ENCODE assay signal across 23 mouse cellular contexts in genomic region chr4:150174027-150174426, GRCm38 (mm10). TPM values are rescaled to one million over a fixed set of nuclear protein-coding genes. Genes with fewer than 3 reads are reported as not detected.
DNase-seq lines count a peak whose midpoint lies in the region; ATAC-seq and TF ChIP-seq lines count a peak whose summit lies in the region.
"Had no signal": no experiment of that assay in that cellular context is flagged by ENCODE, and none has a peak within 500 bp of the region (broad histone marks: within the 10 kb centered on the region; RNA-seq: fewer than 3 reads in every experiment).

No protein-coding gene starts in this region.

- H3K36me3 ChIP-seq in liver, embryonic 14.5 days (replicated peaks; ENCODE audit: control insufficient read depth, insufficient read depth, low read depth) = no peaks in the 10 kb centered on the region
- no peaks in the 10 kb centered on the region for H3K36me3 ChIP-seq in liver, embryonic 12.5 days
- no peaks in the 10 kb centered on the region for H3K36me3 ChIP-seq in ES-Bruce4 (ENCODE audit: control insufficient read depth, insufficient read depth, low read length, poor library complexity, severe bottlenecking)
- no peaks in the 10 kb centered on the region for H3K36me3 ChIP-seq in embryonic facial prominence, embryonic 10.5 days (replicated peaks)
- H3K36me3 ChIP-seq: forebrain, embryonic 10.5 days; heart, embryonic 12.5 days; limb, embryonic 10.5 days; liver, embryonic 15.5 days had no signal

- H3K27ac ChIP-seq in gastrocnemius, adult 2 months = no peak overlapping the region
- no peak overlapping the region for H3K27ac ChIP-seq in liver, embryonic 14.5 days
- H3K27ac ChIP-seq in liver, embryonic 12.5 days = no peak overlapping the region
- no peak overlapping the region for H3K27ac ChIP-seq in ES-Bruce4 (ENCODE audit: insufficient read depth, low read length)
- H3K27ac ChIP-seq in embryonic facial prominence, embryonic 10.5 days (replicated peaks) = no peak overlapping the region
- H3K27ac ChIP-seq: forebrain, embryonic 10.5 days; hindbrain, embryonic 14.5 days; limb, embryonic 10.5 days; liver, embryonic 15.5 days had no signal

- H3K4me3 ChIP-seq in gastrocnemius, adult 2 months = no peak overlapping the region
- H3K4me3 ChIP-seq in liver, embryonic 14.5 days (ENCODE audit: insufficient read depth in 1 of 2, low read depth in 2 of 2, low read length in 2 of 2) = no peak overlapping the region
- no peak overlapping the region for H3K4me3 ChIP-seq in liver, embryonic 12.5 days
- no peak overlapping the region for H3K4me3 ChIP-seq in ES-Bruce4 (ENCODE audit: low read depth, low read length)
- no peak overlapping the region for H3K4me3 ChIP-seq in embryonic facial prominence, embryonic 10.5 days
- H3K4me3 ChIP-seq: forebrain, embryonic 10.5 days; heart, embryonic 12.5 days; limb, embryonic 10.5 days; liver, embryonic 15.5 days had no signal

- no peak overlapping the region for H3K4me2 ChIP-seq in liver, embryonic 14.5 days (ENCODE audit: low read depth)
- no peak overlapping the region for H3K4me2 ChIP-seq in liver, embryonic 12.5 days
- H3K4me2 ChIP-seq: heart, embryonic 12.5 days; hindbrain, embryonic 14.5 days; liver, embryonic 15.5 days had no signal

- H3K27me3 ChIP-seq in liver, embryonic 14.5 days (ENCODE audit: control insufficient read depth, insufficient read depth, low read length) = no peaks in the 10 kb centered on the region
- H3K27me3 ChIP-seq in liver, embryonic 12.5 days (replicated peaks) = no peaks in the 10 kb centered on the region
- H3K27me3 ChIP-seq in ES-Bruce4 (ENCODE audit: control insufficient read depth, insufficient read depth, low read length, poor library complexity, severe bottlenecking) = no peaks in the 10 kb centered on the region
- no peaks in the 10 kb centered on the region for H3K27me3 ChIP-seq in embryonic facial prominence, embryonic 10.5 days (replicated peaks; ENCODE audit: low read depth, poor library complexity, severe bottlenecking)
- H3K27me3 ChIP-seq: heart, embryonic 12.5 days; liver, embryonic 15.5 days had no signal

- intact Hi-C loops in gastrocnemius, adult 2 months (cut with DNase I) = no loop called here

- TF ChIP-seq EP300 in liver, embryonic 14.5 days (IDR thresholded peaks at IDR 0.05; ENCODE audit: low read depth) = no peak
- no peak for TF ChIP-seq EP300 in ES-Bruce4 (IDR thresholded peaks at IDR 0.05; ENCODE audit: insufficient read depth, low read depth, low read length)

- no peak for ATAC-seq in liver, embryonic 14.5 days (ENCODE audit: insufficient read depth)
- ATAC-seq in liver, embryonic 12.5 days = no peak

- H3K9ac ChIP-seq in liver, embryonic 14.5 days (replicated peaks) = no peak overlapping the region
- H3K9ac ChIP-seq in liver, embryonic 12.5 days = no peak overlapping the region
- H3K9ac ChIP-seq in ES-Bruce4 (ENCODE audit: low read depth, poor library complexity, severe bottlenecking) = no peak overlapping the region
- H3K9ac ChIP-seq: forebrain, postnatal 0 days; heart, embryonic 12.5 days; hindbrain, embryonic 14.5 days; liver, embryonic 15.5 days had no signal

- WGBS in liver, embryonic 14.5 days (ENCODE audit: insufficient replicate concordance) = 80% methylated on average over 14 of the region's 14 CpGs
- 89% methylated on average over 14 of the region's 14 CpGs for WGBS in liver, embryonic 12.5 days (ENCODE audit: insufficient replicate concordance)
- WGBS in embryonic facial prominence, embryonic 10.5 days = 91% methylated on average over 14 of the region's 14 CpGs

- no peaks in the 10 kb centered on the region for H3K9me3 ChIP-seq in liver, embryonic 14.5 days (ENCODE audit: control insufficient read depth, low read length)
- no peaks in the 10 kb centered on the region for H3K9me3 ChIP-seq in liver, embryonic 12.5 days (replicated peaks)
- H3K9me3 ChIP-seq in ES-Bruce4 (replicated peaks; ENCODE audit: control insufficient read depth, insufficient read depth, low read length, poor library complexity, severe bottlenecking) = no peaks in the 10 kb centered on the region
- H3K9me3 ChIP-seq in embryonic facial prominence, embryonic 10.5 days = no peaks in the 10 kb centered on the region
- H3K9me3 ChIP-seq: forebrain, embryonic 10.5 days; heart, embryonic 12.5 days; limb, embryonic 10.5 days; liver, embryonic 15.5 days had no signal

- TF ChIP-seq POLR2A in ES-Bruce4 (IDR thresholded peaks at IDR 0.05; ENCODE audit: insufficient read depth, low read length) = no peak

- TF ChIP-seq CTCF in gastrocnemius, adult 2 months (IDR thresholded peaks at IDR 0.05) = peak; percentile 19; the same call in 1 of the 2 replicates
- TF ChIP-seq CTCF in liver, embryonic 14.5 days (IDR thresholded peaks at IDR 0.05; ENCODE audit: low read depth) = peak; percentile 44
- TF ChIP-seq CTCF in ES-Bruce4 (IDR thresholded peaks at IDR 0.05; ENCODE audit: low read depth, low read length) = peak; percentile 71

- DNase-seq in gastrocnemius, adult 2 months = no peak
- no peak for DNase-seq in gastrocnemius, adult 18-20 months (ENCODE audit: low spot score)
- no peak for DNase-seq in liver, embryonic 14.5 days (ENCODE audit: low read depth in 3 of 3, low spot score in 3 of 3)
- DNase-seq in induced T-regulatory cell, adult 2 months (ENCODE audit: low read depth) = peak; percentile 17
- no peak for DNase-seq in embryonic facial prominence, embryonic 10.5 days (ENCODE audit: low spot score)
- no peak for DNase-seq in retina, embryonic 14.5 days (ENCODE audit: low spot score)
- DNase-seq: kidney, postnatal 10 days had no signal

- H3K4me1 ChIP-seq in liver, embryonic 14.5 days (replicated peaks; ENCODE audit: control insufficient read depth in 2 of 2, insufficient read depth in 2 of 2, low read length in 1 of 2) = peaks cover 0 to 3% of the 10 kb centered on the region in 2 experiments; a peak in 1 of 4 replicates
- H3K4me1 ChIP-seq in liver, embryonic 12.5 days = peaks cover 25% of the 10 kb centered on the region
- H3K4me1 ChIP-seq in ES-Bruce4 (ENCODE audit: control insufficient read depth, insufficient read depth, low read length) = peaks cover 1% of the 10 kb centered on the region
- peaks cover 33% of the 10 kb centered on the region for H3K4me1 ChIP-seq in embryonic facial prominence, embryonic 10.5 days
- H3K4me1 ChIP-seq: heart, embryonic 12.5 days had no signal

RNA-seq across cellular contexts. Expression of gene Slc2a7, which starts 25.3 kb away (rescaled TPM):
- total RNA-seq in gastrocnemius, adult 2 months (2021) = not detected
- not detected for total RNA-seq in gastrocnemius, adult 18-20 months (2021)
- 0.04 TPM in 1 of 2 replicates, not detected in the other for polyA plus RNA-seq in liver, embryonic 14.5 days (2012; rRNA removed)
- polyA plus RNA-seq in liver, embryonic 14.5 days (2014; fragmentation: Nextera tagmentation; extraction: Ambion mirVana) = 0.24 TPM in 1 of 2 replicates, not detected in the other
- not detected in 2 replicates for polyA plus RNA-seq in liver, embryonic 12.5 days (2016; fragmentation: Nextera tagmentation; extraction: Ambion mirVana)
- polyA plus RNA-seq in ES-Bruce4 (2011; ENCODE audit: insufficient read depth, insufficient read length, low read depth, missing spikeins) = not detected in 2 replicates
- not detected in 2 replicates for polyA plus RNA-seq in embryonic facial prominence, embryonic 10.5 days (2016; fragmentation: Nextera tagmentation; extraction: Ambion mirVana)
- total RNA-seq: adrenal gland, postnatal 14 days; forebrain, postnatal 0 days; gastrocnemius, adult 8-10 months; granulocyte monocyte progenitor cell, adult 5-6 weeks; heart, postnatal 25 days; left cerebral cortex, adult 18-20 months; megakaryocyte-erythroid progenitor cell, adult 5-6 weeks had no signal
- polyA plus RNA-seq: activated CD4-positive, CD25-positive, alpha-beta regulatory T cell, adult 4 months; CD4-positive, CD25-positive, alpha-beta regulatory T cell, adult 4 months; forebrain, embryonic 10.5 days; forebrain, postnatal 0 days; heart, embryonic 12.5 days; hindbrain, embryonic 14.5 days; limb, embryonic 10.5 days had no signal

RNA-seq across cellular contexts. Expression of gene Car6, which starts 27.1 kb away (rescaled TPM):
- total RNA-seq in gastrocnemius, adult 2 months (2021) = not detected
- not detected for total RNA-seq in gastrocnemius, adult 18-20 months (2021)
- 0.02 and 0.17 TPM in 2 replicates for polyA plus RNA-seq in liver, embryonic 14.5 days (2012; rRNA removed)
- 0.09 TPM in 1 of 2 replicates, not detected in the other for polyA plus RNA-seq in liver, embryonic 14.5 days (2014; fragmentation: Nextera tagmentation; extraction: Ambion mirVana)
- not detected in 2 replicates for polyA plus RNA-seq in liver, embryonic 12.5 days (2016; fragmentation: Nextera tagmentation; extraction: Ambion mirVana)
- polyA plus RNA-seq in ES-Bruce4 (2011; ENCODE audit: insufficient read depth, insufficient read length, low read depth, missing spikeins) = not detected in 2 replicates
- 0.27 TPM in 1 of 2 replicates, not detected in the other for polyA plus RNA-seq in embryonic facial prominence, embryonic 10.5 days (2016; fragmentation: Nextera tagmentation; extraction: Ambion mirVana)
- total RNA-seq: forebrain, postnatal 0 days; gastrocnemius, adult 8-10 months; granulocyte monocyte progenitor cell, adult 5-6 weeks; heart, postnatal 25 days; left cerebral cortex, adult 18-20 months; megakaryocyte-erythroid progenitor cell, adult 5-6 weeks had no signal
- polyA plus RNA-seq: activated CD4-positive, CD25-positive, alpha-beta regulatory T cell, adult 4 months; CD4-positive, CD25-positive, alpha-beta regulatory T cell, adult 4 months; forebrain, embryonic 10.5 days; forebrain, postnatal 0 days; heart, embryonic 12.5 days; hindbrain, embryonic 14.5 days; limb, embryonic 10.5 days; liver, embryonic 15.5 days had no signal

RNA-seq across cellular contexts. Expression of gene Slc2a5, which starts 54.9 kb away (rescaled TPM):
- not detected for total RNA-seq in gastrocnemius, adult 2 months (2021)
- not detected for total RNA-seq in gastrocnemius, adult 18-20 months (2021)
- polyA plus RNA-seq in liver, embryonic 14.5 days (2012; rRNA removed) = 0.08 and 0.19 TPM in 2 replicates
- polyA plus RNA-seq in liver, embryonic 14.5 days (2014; fragmentation: Nextera tagmentation; extraction: Ambion mirVana) = 0.18 and 0.43 TPM in 2 replicates
- polyA plus RNA-seq in liver, embryonic 12.5 days (2016; fragmentation: Nextera tagmentation; extraction: Ambion mirVana) = 0.22 and 0.30 TPM in 2 replicates
- 2.2 TPM in 2 replicates for polyA plus RNA-seq in ES-Bruce4 (2011; ENCODE audit: insufficient read depth, insufficient read length, low read depth, missing spikeins)
- polyA plus RNA-seq in embryonic facial prominence, embryonic 10.5 days (2016; fragmentation: Nextera tagmentation; extraction: Ambion mirVana) = 1.4 and 1.7 TPM in 2 replicates
- total RNA-seq: gastrocnemius, adult 8-10 months; granulocyte monocyte progenitor cell, adult 5-6 weeks; megakaryocyte-erythroid progenitor cell, adult 5-6 weeks had no signal
- polyA plus RNA-seq: activated CD4-positive, CD25-positive, alpha-beta regulatory T cell, adult 4 months; CD4-positive, CD25-positive, alpha-beta regulatory T cell, adult 4 months had no signal

Comparison
In these comparisons a context has a peak if more than half of its experiments do, and no peak if none do; other contexts are left out.
1. CTCF ChIP-seq: peak in every context shown above with its lines; median percentile 71 in ES-Bruce4; 44 in liver, embryonic 14.5 days; 19 in gastrocnemius, adult 2 months.